Mouse (Mus musculus): ENCODE results near the gene Phactr2.

Gene Phactr2

DNA sequence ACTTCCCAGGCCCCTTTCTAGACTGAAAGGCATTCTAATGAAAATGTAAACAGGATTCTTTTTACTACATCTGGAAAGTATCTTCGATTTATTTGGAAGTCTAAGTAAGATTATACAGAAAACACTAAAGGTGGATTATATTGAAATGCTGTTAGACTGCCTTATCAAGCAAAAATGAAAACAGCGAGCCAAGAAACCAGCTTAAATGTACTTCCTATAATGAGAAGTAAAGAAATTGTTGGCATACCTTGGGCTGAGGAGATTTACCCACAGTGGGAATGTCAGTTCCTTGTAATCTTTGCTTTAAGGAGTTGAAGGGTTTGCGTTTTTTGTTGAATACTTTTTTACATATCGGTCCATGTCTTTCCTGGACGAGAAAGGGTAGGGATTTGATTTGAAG is 305.8 kb downstream of the Phactr2 start:
- no peak for DNase-seq (ENCODE audit: low read depth, low spot score)

DNA sequence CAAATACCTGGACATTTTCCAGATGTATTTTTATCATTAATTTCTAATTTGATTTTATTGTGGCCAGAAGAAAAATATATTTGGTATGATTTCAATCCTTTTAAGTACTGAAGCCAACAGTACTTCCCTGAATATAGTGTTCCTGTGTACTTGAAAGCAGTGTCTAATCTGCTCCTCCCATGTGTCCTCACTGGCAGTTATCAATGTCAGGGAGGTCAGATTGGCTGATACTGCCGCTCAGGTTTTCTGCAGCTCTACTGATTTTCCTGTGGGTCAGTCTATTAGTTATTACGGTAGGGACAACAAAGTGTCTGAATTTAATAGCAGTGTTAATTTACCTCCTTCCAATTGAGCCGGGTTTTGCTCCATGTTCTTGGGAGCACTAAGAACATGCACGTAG is 312.2 kb downstream of the Phactr2 start:
- no peak for DNase-seq (ENCODE audit: low read depth, low spot score)

DNA sequence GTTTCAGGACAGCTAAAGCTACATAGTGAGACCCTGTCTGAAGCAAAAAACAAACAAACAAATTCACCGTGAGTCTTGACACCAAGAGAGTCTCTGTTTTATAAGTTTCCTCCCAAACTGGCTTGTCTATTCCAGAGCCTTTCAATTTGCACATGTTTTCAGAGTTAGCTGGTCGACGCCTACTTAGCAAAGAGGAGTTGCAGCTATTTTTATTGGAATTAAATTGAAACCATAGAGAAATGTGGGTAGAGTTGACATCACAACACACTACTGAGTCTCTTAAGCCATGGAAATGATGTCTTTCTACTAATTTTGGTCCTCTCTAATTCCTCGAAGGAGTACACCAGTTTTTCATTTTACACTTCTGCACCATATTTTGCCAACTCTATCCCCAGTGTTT is 313.3 kb downstream of the Phactr2 start:
- no peak for DNase-seq (ENCODE audit: low read depth, low spot score)

Data from forelimb bud, embryonic 11.5 days (tissue).